Mouse (Mus musculus): ENCODE data around the gene Cyp27b1. TPM values are rescaled to one million over a fixed set of nuclear protein-coding genes. Genes with fewer than 3 reads are reported as not detected.

Cyp27b1 gene
- polyA plus RNA-seq, 2 experiments = 0.19 to 1.1 TPM

DNA sequence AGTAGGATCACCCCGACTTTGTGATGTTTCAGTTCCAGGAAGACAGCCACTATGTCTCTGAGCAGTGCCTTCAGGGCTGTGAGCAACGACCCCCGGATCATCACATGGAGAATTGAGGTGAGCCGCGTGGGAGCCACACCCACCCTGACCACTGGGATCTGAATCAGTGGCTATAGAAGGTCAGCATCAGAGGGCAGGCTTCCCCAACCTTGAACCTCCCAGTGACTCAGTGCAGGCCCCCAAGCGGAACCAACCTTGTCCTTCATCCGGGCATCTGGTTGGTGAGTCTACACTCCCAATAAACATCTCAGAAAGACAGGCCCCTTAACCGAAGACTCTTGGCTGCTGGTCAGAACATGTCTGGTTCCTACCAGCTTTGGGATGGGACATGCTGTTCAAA, 44.7 kb upstream of the Cyp27b1 start:
- H3K4me3 ChIP-seq (replicated peaks; ENCODE audit: low read length) = no peak overlapping the region
- H3K36me3 ChIP-seq (ENCODE audit: control insufficient read depth, insufficient read depth, low read length) = peaks cover 23% of the 10 kb centered on the region
- no peaks in the 10 kb centered on the region for H3K4me1 ChIP-seq (ENCODE audit: control insufficient read depth, insufficient read depth, low read length)
- TF ChIP-seq POLR2A (IDR thresholded peaks at IDR 0.05; ENCODE audit: borderline replicate concordance, extremely low read depth, insufficient read depth, insufficient read length) = no peak
- DNase-seq (ENCODE audit: low spot score) (no peak), ATAC-seq (ENCODE audit: low FRiP score, low read depth) (no peak)
- no peaks in the 10 kb centered on the region for H3K9me3 ChIP-seq (ENCODE audit: control insufficient read depth, low read length)
- H3K27me3 ChIP-seq (ENCODE audit: control insufficient read depth, insufficient read depth, low read length) = no peaks in the 10 kb centered on the region
- H3K9ac ChIP-seq (ENCODE audit: low read depth, low read length, severe bottlenecking) = no peak overlapping the region
- no peak overlapping the region; the same call in 1 of the 2 replicates for H3K27ac ChIP-seq (replicated peaks; ENCODE audit: low read depth, low read length)
- WGBS = 83% methylated on average over 8 of the region's 8 CpGs
- H3K4me2 ChIP-seq (replicated peaks; ENCODE audit: low read depth, low read length, severe bottlenecking) = no peak overlapping the region

DNA sequence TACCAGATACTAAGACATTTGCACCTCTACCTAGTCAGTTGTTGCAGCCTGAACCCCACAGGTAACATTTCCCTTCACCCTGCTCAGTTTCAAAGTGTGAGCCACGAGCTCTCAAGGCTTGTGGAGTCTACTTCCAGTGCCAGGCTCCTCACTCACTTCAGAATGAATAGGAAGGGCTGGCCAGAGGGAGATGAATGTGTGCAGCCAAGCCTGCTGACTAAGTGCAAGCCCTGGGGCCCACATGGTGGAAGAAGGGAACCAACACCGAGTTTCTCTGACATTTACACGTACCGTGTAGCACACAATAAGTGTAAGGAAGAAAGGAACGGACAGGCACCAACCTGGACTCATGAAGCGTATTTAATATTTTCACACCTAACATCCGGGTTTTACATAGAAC, 44.2 kb upstream of the Cyp27b1 start:
- Histone ChIP-seq H3K4me2 (replicated peaks; ENCODE audit: low read depth, low read length, severe bottlenecking) (no peak overlapping the region), H3K9me3 (ENCODE audit: control insufficient read depth, low read length) (no peaks in the 10 kb centered on the region), H3K36me3 (ENCODE audit: control insufficient read depth, insufficient read depth, low read length) (peaks cover 18% of the 10 kb centered on the region), H3K27me3 (ENCODE audit: control insufficient read depth, insufficient read depth, low read length) (no peaks in the 10 kb centered on the region), H3K9ac (ENCODE audit: low read depth, low read length, severe bottlenecking) (no peak overlapping the region), H3K27ac (replicated peaks; ENCODE audit: low read depth, low read length) (no peak overlapping the region; the same call in 1 of the 2 replicates), H3K4me3 (replicated peaks; ENCODE audit: low read length) (no peak overlapping the region), H3K4me1 (ENCODE audit: control insufficient read depth, insufficient read depth, low read length) (no peaks in the 10 kb centered on the region)
- DNase-seq (ENCODE audit: low spot score) (no peak), ATAC-seq (ENCODE audit: low FRiP score, low read depth) (no peak)
- TF ChIP-seq POLR2A (IDR thresholded peaks at IDR 0.05; ENCODE audit: borderline replicate concordance, extremely low read depth, insufficient read depth, insufficient read length) = no peak
- 85% methylated on average over 7 of the region's 7 CpGs for WGBS

DNA sequence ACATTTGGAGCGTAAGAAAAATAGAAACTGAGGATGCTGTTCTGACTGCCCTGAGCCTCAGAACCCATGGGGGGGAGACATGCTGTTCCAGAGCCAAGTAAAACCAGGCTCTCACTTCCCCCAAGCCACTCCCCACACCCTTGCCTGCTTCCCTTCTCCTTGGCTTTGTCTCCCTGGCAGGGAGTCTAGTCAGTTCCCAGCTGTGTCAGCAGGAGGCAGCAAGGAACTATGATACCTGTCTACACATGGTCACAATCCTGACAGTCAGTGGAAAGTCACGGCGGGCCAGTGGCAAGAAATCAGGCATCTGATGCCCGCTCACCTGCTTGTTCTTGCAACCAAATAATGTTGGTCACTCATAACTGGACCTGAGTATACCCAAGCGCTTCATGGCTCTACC, 31.6 kb upstream of the Cyp27b1 start:
- H3K4me2 ChIP-seq (replicated peaks; ENCODE audit: low read depth, low read length, severe bottlenecking) = no peak overlapping the region
- peak; percentile 33 for DNase-seq (ENCODE audit: low spot score)
- WGBS = 49% methylated on average over 5 of the region's 5 CpGs

DNA sequence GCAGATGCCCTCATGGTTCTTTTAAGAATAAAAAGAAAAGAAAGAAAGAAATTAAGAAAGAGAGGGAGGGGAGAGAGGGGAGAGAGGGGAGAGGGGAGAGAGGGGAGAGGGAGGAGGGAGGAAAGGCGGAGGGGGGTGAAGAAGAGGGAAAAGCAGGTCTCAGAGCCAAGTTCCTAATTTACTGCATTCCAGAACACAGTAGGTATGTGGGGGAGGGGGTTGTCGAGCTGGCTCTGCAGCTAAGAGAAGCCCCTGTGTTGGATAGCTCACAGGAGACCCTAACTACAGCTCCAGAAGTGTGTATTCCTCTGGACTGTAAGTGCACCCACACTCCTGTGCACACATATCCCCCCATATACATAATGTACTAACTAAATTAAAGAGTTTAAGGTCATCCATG, 31.0 kb upstream of the Cyp27b1 start:
- Histone ChIP-seq H3K36me3 (ENCODE audit: control insufficient read depth, insufficient read depth, low read length) (peaks cover 4% of the 10 kb centered on the region), H3K27ac (replicated peaks; ENCODE audit: low read depth, low read length) (0 out of 2 replicates have a peak overlapping the region, but pooled peaks have one; percentile 43), H3K27me3 (ENCODE audit: control insufficient read depth, insufficient read depth, low read length) (no peaks in the 10 kb centered on the region), H3K4me3 (replicated peaks; ENCODE audit: low read length) (no peak overlapping the region), H3K4me2 (replicated peaks; ENCODE audit: low read depth, low read length, severe bottlenecking) (no peak overlapping the region), H3K9ac (ENCODE audit: low read depth, low read length, severe bottlenecking) (no peak overlapping the region), H3K4me1 (ENCODE audit: control insufficient read depth, insufficient read depth, low read length) (peaks cover 9% of the 10 kb centered on the region), H3K9me3 (ENCODE audit: control insufficient read depth, low read length) (no peaks in the 10 kb centered on the region)
- peak; percentile 40; the same call in 1 of the 2 replicates for ATAC-seq (ENCODE audit: low FRiP score, low read depth)
- TF ChIP-seq POLR2A (IDR thresholded peaks at IDR 0.05; ENCODE audit: borderline replicate concordance, extremely low read depth, insufficient read depth, insufficient read length) = no peak
- 8% methylated on average over 2 of the region's 2 CpGs for WGBS
- peak; percentile 63 for DNase-seq (ENCODE audit: low spot score)

More for the DNA sequence above, 31.6 kb upstream of the Cyp27b1 start:
- Histone ChIP-seq H3K4me1 (ENCODE audit: control insufficient read depth, insufficient read depth, low read length) (peaks cover 9% of the 10 kb centered on the region), H3K27ac (replicated peaks; ENCODE audit: low read depth, low read length) (0 out of 2 replicates have a peak overlapping the region, but pooled peaks have one; percentile 43), H3K4me3 (replicated peaks; ENCODE audit: low read length) (no peak overlapping the region), H3K27me3 (ENCODE audit: control insufficient read depth, insufficient read depth, low read length) (no peaks in the 10 kb centered on the region), H3K36me3 (ENCODE audit: control insufficient read depth, insufficient read depth, low read length) (no peaks in the 10 kb centered on the region; the same call in 1 of the 2 replicates), H3K9ac (ENCODE audit: low read depth, low read length, severe bottlenecking) (peak overlapping the region; percentile 25; the same call in 1 of the 2 replicates), H3K9me3 (ENCODE audit: control insufficient read depth, low read length) (no peaks in the 10 kb centered on the region)
- TF ChIP-seq POLR2A (IDR thresholded peaks at IDR 0.05; ENCODE audit: borderline replicate concordance, extremely low read depth, insufficient read depth, insufficient read length) = no peak
- peak; percentile 43; the same call in 1 of the 2 replicates for ATAC-seq (ENCODE audit: low FRiP score, low read depth)

DNA sequence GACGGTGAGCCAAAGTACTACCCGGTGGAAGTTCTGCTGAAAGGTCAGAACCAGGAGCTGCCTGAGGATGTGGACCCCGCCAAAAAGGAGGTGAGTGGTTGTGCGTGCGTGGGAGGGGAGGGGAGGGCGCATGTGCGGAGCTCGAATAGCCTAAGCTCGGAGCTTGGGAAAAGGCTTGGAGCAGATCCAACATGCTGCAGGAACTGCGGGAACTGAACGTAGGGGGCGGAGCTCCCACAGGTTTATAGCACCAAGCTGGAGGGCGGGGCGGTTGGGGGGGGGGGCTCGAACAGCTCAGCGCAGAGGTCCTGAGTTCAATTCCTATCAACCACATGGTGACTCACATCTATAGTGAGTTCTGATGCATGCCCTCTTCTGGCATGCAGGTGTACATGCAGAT, 29.6 kb upstream of the Cyp27b1 start:
- ATAC-seq (ENCODE audit: low FRiP score, low read depth) = no peak
- no peak overlapping the region for H3K4me3 ChIP-seq (replicated peaks; ENCODE audit: low read length)
- WGBS = 60% methylated on average over 16 of the region's 16 CpGs

More for the DNA sequence above, 29.6 kb upstream of the Cyp27b1 start:
- H3K4me1 ChIP-seq (ENCODE audit: control insufficient read depth, insufficient read depth, low read length) = peaks cover 9% of the 10 kb centered on the region
- DNase-seq (ENCODE audit: low spot score) = peak; percentile 32
- no peaks in the 10 kb centered on the region for H3K27me3 ChIP-seq (ENCODE audit: control insufficient read depth, insufficient read depth, low read length)
- H3K9me3 ChIP-seq (ENCODE audit: control insufficient read depth, low read length) = no peaks in the 10 kb centered on the region
- no peak overlapping the region for H3K9ac ChIP-seq (ENCODE audit: low read depth, low read length, severe bottlenecking)
- H3K27ac ChIP-seq (replicated peaks; ENCODE audit: low read depth, low read length) = no peak overlapping the region
- peaks cover 17% of the 10 kb centered on the region for H3K36me3 ChIP-seq (ENCODE audit: control insufficient read depth, insufficient read depth, low read length)
- TF ChIP-seq POLR2A (IDR thresholded peaks at IDR 0.05; ENCODE audit: borderline replicate concordance, extremely low read depth, insufficient read depth, insufficient read length) = no peak
- H3K4me2 ChIP-seq (replicated peaks; ENCODE audit: low read depth, low read length, severe bottlenecking) = no peak overlapping the region

All from limb, embryonic 14.5 days (tissue).